ENCODE assay signal across 16 mouse cellular contexts in genomic region chrX:131818397-131818796, GRCm38 (mm10).
"Had no signal": no experiment of that assay in that cellular context is flagged by ENCODE, and none has a peak within 500 bp of the region (broad histone marks: within the 10 kb centered on the region; RNA-seq: fewer than 3 reads in every experiment).

No protein-coding gene starts in this region.

- H3K36me3 ChIP-seq: limb, embryonic 12.5 days; limb, embryonic 15.5 days; midbrain, embryonic 13.5 days had no signal

- H3K27me3 ChIP-seq: limb, embryonic 12.5 days; limb, embryonic 15.5 days; midbrain, embryonic 13.5 days had no signal

- H3K4me3 ChIP-seq: limb, embryonic 12.5 days; limb, embryonic 15.5 days; midbrain, embryonic 13.5 days had no signal

- H3K4me2 ChIP-seq: limb, embryonic 12.5 days; limb, embryonic 15.5 days; liver, embryonic 11.5 days; lung, embryonic 14.5 days; midbrain, embryonic 13.5 days had no signal

- DNase-seq: kidney, adult 2 months; kidney, postnatal 10 days; kidney, postnatal 4 days; left cerebral cortex, postnatal 4 days; liver, postnatal 0 days; lung, embryonic 14.5 days; thymus, adult 18-20 months; thymus, postnatal 36 days had no signal

- H3K27ac ChIP-seq: limb, embryonic 12.5 days; limb, embryonic 15.5 days; liver, embryonic 14.5 days; macrophage; midbrain, embryonic 13.5 days had no signal

- H3K9ac ChIP-seq: limb, embryonic 12.5 days; limb, embryonic 15.5 days; liver, embryonic 14.5 days; liver, postnatal 0 days; lung, embryonic 14.5 days; midbrain, embryonic 13.5 days had no signal

- H3K9me3 ChIP-seq: limb, embryonic 12.5 days; limb, embryonic 15.5 days; midbrain, embryonic 13.5 days had no signal

- ATAC-seq: liver, postnatal 0 days; lung, postnatal 0 days; midbrain, embryonic 13.5 days; midbrain, embryonic 16.5 days had no signal

- H3K4me1 ChIP-seq: limb, embryonic 12.5 days; limb, embryonic 15.5 days; midbrain, embryonic 13.5 days had no signal
